Mouse (Mus musculus) left cerebral cortex, adult 11 months (tissue): ENCODE measurements at regions not wholly inside any gene's neighbourhood (a gene's known extent, or its start where the extent isn't known, plus 50 kb on each side); places are given as distances from the start of the nearest gene placed in this dataset.

ENCODE experiments used
- DNase-seq: peaks from one replicate; pipeline ENCODE4 v3.0.0; 2022; ENCODE audit warnings: low spot score

- DNase-seq = no peak
Measured at GRCm38 (mm10) chr12:107404821-107405220, 83.6 kb upstream of the 3110018I06Rik start.

GRCm38 (mm10) chr12:107423923-107424322 lies 64.5 kb upstream of the 3110018I06Rik start:
- DNase-seq = no peak

- no peak for DNase-seq
Measured at GRCm38 (mm10) chr12:107438506-107438905, 49.9 kb upstream of the 3110018I06Rik start.
